13 mouse cellular contexts compared by ENCODE assay signal in genomic region chr17:36179446-36179845, GRCm38 (mm10). TPM values are rescaled to one million over a fixed set of nuclear protein-coding genes. Genes with fewer than 3 reads are reported as not detected.
DNase-seq lines count a peak whose midpoint lies in the region; ATAC-seq and TF ChIP-seq lines count a peak whose summit lies in the region.
"Not testable (repeated sequence)": the region's sequence is repeated elsewhere in the genome, so short reads cannot be mapped to it uniquely, and the experiment has no call there.
"Had no signal": no experiment of that assay in that cellular context is flagged by ENCODE, and none has a peak within 500 bp of the region (broad histone marks: within the 10 kb centered on the region; RNA-seq: fewer than 3 reads in every experiment).

No protein-coding gene starts in this region.

- not testable (repeated sequence) for DNase-seq in limb, embryonic 14.5 days (ENCODE audit: low spot score); midbrain, embryonic 10.5 days (ENCODE audit: low spot score)
- DNase-seq in thymus, postnatal 0 days (ENCODE audit: low spot score) = peak; percentile 23

- peaks cover 22% of the 10 kb centered on the region for H3K27me3 ChIP-seq in embryonic facial prominence, embryonic 15.5 days
- H3K27me3 ChIP-seq in heart, embryonic 11.5 days (ENCODE audit: control insufficient read depth, insufficient read depth, low read length) = peaks cover 18% of the 10 kb centered on the region
- peaks cover 35% of the 10 kb centered on the region for H3K27me3 ChIP-seq in hindbrain, embryonic 12.5 days
- H3K27me3 ChIP-seq in intestine, postnatal 0 days (replicated peaks; ENCODE audit: control insufficient read depth, insufficient read depth, low read length) = not testable (repeated sequence)
- peaks cover 11% of the 10 kb centered on the region for H3K27me3 ChIP-seq in limb, embryonic 14.5 days (ENCODE audit: control insufficient read depth, insufficient read depth, low read length)
- H3K27me3 ChIP-seq in midbrain, embryonic 10.5 days (ENCODE audit: low read depth, poor library complexity, severe bottlenecking) = peaks cover 62% of the 10 kb centered on the region
- peaks cover 31% of the 10 kb centered on the region for H3K27me3 ChIP-seq in neural tube, embryonic 12.5 days (replicated peaks)

- not testable (repeated sequence) for H3K9ac ChIP-seq in embryonic facial prominence, embryonic 15.5 days; heart, embryonic 11.5 days (ENCODE audit: low read depth, low read length); hindbrain, embryonic 12.5 days; intestine, postnatal 0 days (ENCODE audit: low read depth, low read length); limb, embryonic 14.5 days (ENCODE audit: low read depth, low read length, severe bottlenecking); neural tube, embryonic 12.5 days

- H3K9me3 ChIP-seq in embryonic facial prominence, embryonic 15.5 days (replicated peaks); heart, embryonic 11.5 days (replicated peaks; ENCODE audit: control insufficient read depth, low read length); hindbrain, embryonic 12.5 days (replicated peaks); intestine, postnatal 0 days (ENCODE audit: control insufficient read depth); limb, embryonic 14.5 days (ENCODE audit: control insufficient read depth, low read length); midbrain, embryonic 10.5 days (replicated peaks); neural tube, embryonic 12.5 days: not testable (repeated sequence)

- not testable (repeated sequence) for ATAC-seq in embryonic facial prominence, embryonic 15.5 days (ENCODE audit: insufficient number of reproducible peaks, low FRiP score, low TSS enrichment, low read depth); heart, embryonic 11.5 days (replicated peaks; ENCODE audit: insufficient number of reproducible peaks, low FRiP score, low TSS enrichment); hindbrain, embryonic 12.5 days (ENCODE audit: low FRiP score); limb, embryonic 14.5 days (ENCODE audit: low FRiP score, low read depth); neural tube, embryonic 12.5 days (ENCODE audit: low FRiP score, low read depth)
- 0 out of 2 replicates have a peak, but pooled peaks have one; percentile 16 for ATAC-seq in intestine, postnatal 0 days

- H3K4me3 ChIP-seq in embryonic facial prominence, embryonic 15.5 days (replicated peaks) = peak overlapping the region; percentile 38
- H3K4me3 ChIP-seq in heart, embryonic 11.5 days (ENCODE audit: low read depth, low read length) = peak overlapping the region; percentile 35
- H3K4me3 ChIP-seq in hindbrain, embryonic 12.5 days = peak overlapping the region; percentile 35
- H3K4me3 ChIP-seq in intestine, postnatal 0 days (ENCODE audit: low read depth, low read length) = peak overlapping the region; percentile 26
- H3K4me3 ChIP-seq in limb, embryonic 14.5 days (replicated peaks; ENCODE audit: low read length) = peak overlapping the region; percentile 35
- peak overlapping the region; percentile 51 for H3K4me3 ChIP-seq in midbrain, embryonic 10.5 days
- H3K4me3 ChIP-seq in neural tube, embryonic 12.5 days = not testable (repeated sequence)

- not testable (repeated sequence) for TF ChIP-seq CTCF in intestine, postnatal 0 days (IDR thresholded peaks at IDR 0.05; ENCODE audit: low read depth)

- WGBS in embryonic facial prominence, embryonic 15.5 days = 10% methylated on average over 10 of the region's 10 CpGs
- WGBS in heart, embryonic 11.5 days (ENCODE audit: insufficient replicate concordance) = 15% methylated on average over 10 of the region's 10 CpGs
- WGBS in hindbrain, embryonic 12.5 days = 12% methylated on average over 10 of the region's 10 CpGs
- WGBS in intestine, postnatal 0 days = 12% methylated on average over 10 of the region's 10 CpGs
- 12% methylated on average over 10 of the region's 10 CpGs for WGBS in limb, embryonic 14.5 days
- 10% methylated on average over 10 of the region's 10 CpGs for WGBS in midbrain, embryonic 10.5 days
- WGBS in neural tube, embryonic 12.5 days = 11% methylated on average over 10 of the region's 10 CpGs

- H3K27ac ChIP-seq in embryonic facial prominence, embryonic 15.5 days (replicated peaks); heart, embryonic 11.5 days (ENCODE audit: low read depth, low read length); hindbrain, embryonic 12.5 days; limb, embryonic 14.5 days (replicated peaks; ENCODE audit: low read depth, low read length); midbrain, embryonic 10.5 days (replicated peaks); neural tube, embryonic 12.5 days: not testable (repeated sequence)
- H3K27ac ChIP-seq in intestine, postnatal 0 days (ENCODE audit: low read depth, low read length) = 0 out of 2 replicates have a peak overlapping the region, but pooled peaks have one; percentile 21

- not testable (repeated sequence) for H3K4me1 ChIP-seq in embryonic facial prominence, embryonic 15.5 days; heart, embryonic 11.5 days (ENCODE audit: control insufficient read depth, insufficient read depth, low read length); hindbrain, embryonic 12.5 days; intestine, postnatal 0 days (replicated peaks; ENCODE audit: control insufficient read depth, insufficient read depth, low read length); limb, embryonic 14.5 days (ENCODE audit: control insufficient read depth, insufficient read depth, low read length); midbrain, embryonic 10.5 days; neural tube, embryonic 12.5 days

- H3K4me2 ChIP-seq in embryonic facial prominence, embryonic 15.5 days (replicated peaks) = peak overlapping the region; percentile 69
- peak overlapping the region; percentile 65 for H3K4me2 ChIP-seq in heart, embryonic 11.5 days
- peak overlapping the region; percentile 58 for H3K4me2 ChIP-seq in hindbrain, embryonic 12.5 days (replicated peaks)
- H3K4me2 ChIP-seq in intestine, postnatal 0 days (replicated peaks; ENCODE audit: low read depth) = peak overlapping the region; percentile 63
- H3K4me2 ChIP-seq in limb, embryonic 14.5 days (replicated peaks; ENCODE audit: low read depth, low read length, severe bottlenecking) = peak overlapping the region; percentile 59
- peak overlapping the region; percentile 61; the same call in 1 of the 2 replicates for H3K4me2 ChIP-seq in neural tube, embryonic 12.5 days (replicated peaks)

- not testable (repeated sequence) for H3K36me3 ChIP-seq in embryonic facial prominence, embryonic 15.5 days; heart, embryonic 11.5 days (ENCODE audit: control insufficient read depth, insufficient read depth, low read length); hindbrain, embryonic 12.5 days; intestine, postnatal 0 days (ENCODE audit: control insufficient read depth, insufficient read depth); limb, embryonic 14.5 days (ENCODE audit: control insufficient read depth, insufficient read depth, low read length); midbrain, embryonic 10.5 days; neural tube, embryonic 12.5 days

- TF ChIP-seq POLR2A in limb, embryonic 14.5 days (IDR thresholded peaks at IDR 0.05; ENCODE audit: borderline replicate concordance, extremely low read depth, insufficient read depth, insufficient read length) = not testable (repeated sequence)

RNA-seq across cellular contexts. Expression of gene H2-T3, which starts 10.6 kb away (rescaled TPM):
- polyA plus RNA-seq in embryonic facial prominence, embryonic 15.5 days (2015; fragmentation: Nextera tagmentation; extraction: Ambion mirVana) = not detected in 2 replicates
- polyA plus RNA-seq in heart, embryonic 11.5 days (2014; fragmentation: Nextera tagmentation; extraction: Ambion mirVana) = not detected in 2 replicates
- polyA plus RNA-seq in hindbrain, embryonic 12.5 days (2016; fragmentation: Nextera tagmentation; extraction: Ambion mirVana) = not detected in 2 replicates
- 53.3 and 65.3 TPM in 2 replicates for polyA plus RNA-seq in intestine, postnatal 0 days (2015; fragmentation: Nextera tagmentation; extraction: Ambion mirVana)
- polyA plus RNA-seq in limb, embryonic 14.5 days (2012; rRNA removed) = 0.09 TPM in 1 of 2 replicates, not detected in the other
- not detected in 2 replicates for polyA plus RNA-seq in limb, embryonic 14.5 days (2014; fragmentation: Nextera tagmentation; extraction: Ambion mirVana)
- not detected in 2 replicates for polyA plus RNA-seq in midbrain, embryonic 10.5 days (2016; fragmentation: Nextera tagmentation; extraction: Ambion mirVana)
- not detected in 2 replicates for polyA plus RNA-seq in neural tube, embryonic 12.5 days (2016; fragmentation: Nextera tagmentation; extraction: Ambion mirVana)
- 1.9 and 2.7 TPM in 2 replicates for polyA plus RNA-seq in thymus, postnatal 0 days (2015; fragmentation: Nextera tagmentation; extraction: Ambion mirVana)
- polyA plus RNA-seq: cerebellum, adult 2 months; frontal cortex, adult 2 months; macrophage; testis, adult 2 months had no signal

RNA-seq across cellular contexts. Expression of gene Gm8909, which starts 11.1 kb away (rescaled TPM):
- 0.33 TPM in 1 of 2 replicates, not detected in the other for polyA plus RNA-seq in embryonic facial prominence, embryonic 15.5 days (2015; fragmentation: Nextera tagmentation; extraction: Ambion mirVana)
- not detected in 2 replicates for polyA plus RNA-seq in heart, embryonic 11.5 days (2014; fragmentation: Nextera tagmentation; extraction: Ambion mirVana)
- polyA plus RNA-seq in hindbrain, embryonic 12.5 days (2016; fragmentation: Nextera tagmentation; extraction: Ambion mirVana) = not detected in 2 replicates
- 28.7 and 31.1 TPM in 2 replicates for polyA plus RNA-seq in intestine, postnatal 0 days (2015; fragmentation: Nextera tagmentation; extraction: Ambion mirVana)
- polyA plus RNA-seq in limb, embryonic 14.5 days (2012; rRNA removed) = 0.05 TPM in 1 of 2 replicates, not detected in the other
- not detected in 2 replicates for polyA plus RNA-seq in limb, embryonic 14.5 days (2014; fragmentation: Nextera tagmentation; extraction: Ambion mirVana)
- polyA plus RNA-seq in midbrain, embryonic 10.5 days (2016; fragmentation: Nextera tagmentation; extraction: Ambion mirVana) = 0.22 TPM in 1 of 2 replicates, not detected in the other
- polyA plus RNA-seq in neural tube, embryonic 12.5 days (2016; fragmentation: Nextera tagmentation; extraction: Ambion mirVana) = 0.25 TPM in 1 of 2 replicates, not detected in the other
- 13.7 and 15.3 TPM in 2 replicates for polyA plus RNA-seq in thymus, postnatal 0 days (2015; fragmentation: Nextera tagmentation; extraction: Ambion mirVana)
- polyA plus RNA-seq: cerebellum, adult 2 months; frontal cortex, adult 2 months; liver, embryonic 16.5 days; macrophage had no signal

RNA-seq across cellular contexts. Expression of gene Gm7030, which starts 50.2 kb away (rescaled TPM):
- polyA plus RNA-seq in embryonic facial prominence, embryonic 15.5 days (2015; fragmentation: Nextera tagmentation; extraction: Ambion mirVana) = not detected in 2 replicates
- not detected in 2 replicates for polyA plus RNA-seq in heart, embryonic 11.5 days (2014; fragmentation: Nextera tagmentation; extraction: Ambion mirVana)
- polyA plus RNA-seq in hindbrain, embryonic 12.5 days (2016; fragmentation: Nextera tagmentation; extraction: Ambion mirVana) = not detected in 2 replicates
- polyA plus RNA-seq in intestine, postnatal 0 days (2015; fragmentation: Nextera tagmentation; extraction: Ambion mirVana) = 0.93 and 1.3 TPM in 2 replicates
- not detected in 2 replicates for polyA plus RNA-seq in limb, embryonic 14.5 days (2012; rRNA removed)
- polyA plus RNA-seq in limb, embryonic 14.5 days (2014; fragmentation: Nextera tagmentation; extraction: Ambion mirVana) = not detected in 2 replicates
- polyA plus RNA-seq in midbrain, embryonic 10.5 days (2016; fragmentation: Nextera tagmentation; extraction: Ambion mirVana) = not detected in 2 replicates
- not detected in 2 replicates for polyA plus RNA-seq in neural tube, embryonic 12.5 days (2016; fragmentation: Nextera tagmentation; extraction: Ambion mirVana)
- 0.45 and 0.99 TPM in 2 replicates for polyA plus RNA-seq in thymus, postnatal 0 days (2015; fragmentation: Nextera tagmentation; extraction: Ambion mirVana)
- polyA plus RNA-seq: cerebellum, adult 2 months; frontal cortex, adult 2 months; liver, embryonic 16.5 days; macrophage; testis, adult 2 months had no signal

RNA-seq across cellular contexts. Expression of gene Gm19684, which starts 58.0 kb away (rescaled TPM):
- not detected in 2 replicates for polyA plus RNA-seq in embryonic facial prominence, embryonic 15.5 days (2015; fragmentation: Nextera tagmentation; extraction: Ambion mirVana)
- not detected in 2 replicates for polyA plus RNA-seq in heart, embryonic 11.5 days (2014; fragmentation: Nextera tagmentation; extraction: Ambion mirVana)
- polyA plus RNA-seq in hindbrain, embryonic 12.5 days (2016; fragmentation: Nextera tagmentation; extraction: Ambion mirVana) = not detected in 2 replicates
- 0.17 TPM in 1 of 2 replicates, not detected in the other for polyA plus RNA-seq in intestine, postnatal 0 days (2015; fragmentation: Nextera tagmentation; extraction: Ambion mirVana)
- not detected in 2 replicates for polyA plus RNA-seq in limb, embryonic 14.5 days (2012; rRNA removed)
- not detected in 2 replicates for polyA plus RNA-seq in limb, embryonic 14.5 days (2014; fragmentation: Nextera tagmentation; extraction: Ambion mirVana)
- not detected in 2 replicates for polyA plus RNA-seq in midbrain, embryonic 10.5 days (2016; fragmentation: Nextera tagmentation; extraction: Ambion mirVana)
- not detected in 2 replicates for polyA plus RNA-seq in neural tube, embryonic 12.5 days (2016; fragmentation: Nextera tagmentation; extraction: Ambion mirVana)
- polyA plus RNA-seq in thymus, postnatal 0 days (2015; fragmentation: Nextera tagmentation; extraction: Ambion mirVana) = 0.48 and 0.57 TPM in 2 replicates
- polyA plus RNA-seq: cerebellum, adult 2 months; liver, embryonic 16.5 days; testis, adult 2 months had no signal

Comparison
In these comparisons a context has a peak if more than half of its experiments do, and no peak if none do; other contexts are left out.
1. RNA of gene H2-T3, which starts 10.6 kb away (polyA plus RNA-seq): 53.3 to 65.3 TPM in intestine, postnatal 0 days; 1.9 to 2.7 TPM in thymus, postnatal 0 days, 0.09 TPM in limb, embryonic 14.5 days, not detected in embryonic facial prominence, embryonic 15.5 days, not detected in heart, embryonic 11.5 days, not detected in hindbrain, embryonic 12.5 days, not detected in midbrain, embryonic 10.5 days and not detected in neural tube, embryonic 12.5 days; every median in the first group is over 10 times any median in the second.
2. RNA of gene Gm8909, which starts 11.1 kb away (polyA plus RNA-seq): 28.7 to 31.1 TPM in intestine, postnatal 0 days and 13.7 to 15.3 TPM in thymus, postnatal 0 days; 0.25 TPM in neural tube, embryonic 12.5 days, 0.22 TPM in midbrain, embryonic 10.5 days, not detected in heart, embryonic 11.5 days, not detected in hindbrain, embryonic 12.5 days, 0.05 TPM in limb, embryonic 14.5 days and 0.33 TPM in embryonic facial prominence, embryonic 15.5 days; every median in the first group is over 10 times any median in the second.
3. Peak in every context shown above with its lines, with median percentiles within 50 percentile points of each other: H3K4me2 ChIP-seq.